Mouse (Mus musculus): ENCODE data around the gene Axdnd1.
"Not testable (repeated sequence)": the region's sequence is repeated elsewhere in the genome, so short reads cannot be mapped to it uniquely, and the experiment has no call there.

The Axdnd1 gene

DNA sequence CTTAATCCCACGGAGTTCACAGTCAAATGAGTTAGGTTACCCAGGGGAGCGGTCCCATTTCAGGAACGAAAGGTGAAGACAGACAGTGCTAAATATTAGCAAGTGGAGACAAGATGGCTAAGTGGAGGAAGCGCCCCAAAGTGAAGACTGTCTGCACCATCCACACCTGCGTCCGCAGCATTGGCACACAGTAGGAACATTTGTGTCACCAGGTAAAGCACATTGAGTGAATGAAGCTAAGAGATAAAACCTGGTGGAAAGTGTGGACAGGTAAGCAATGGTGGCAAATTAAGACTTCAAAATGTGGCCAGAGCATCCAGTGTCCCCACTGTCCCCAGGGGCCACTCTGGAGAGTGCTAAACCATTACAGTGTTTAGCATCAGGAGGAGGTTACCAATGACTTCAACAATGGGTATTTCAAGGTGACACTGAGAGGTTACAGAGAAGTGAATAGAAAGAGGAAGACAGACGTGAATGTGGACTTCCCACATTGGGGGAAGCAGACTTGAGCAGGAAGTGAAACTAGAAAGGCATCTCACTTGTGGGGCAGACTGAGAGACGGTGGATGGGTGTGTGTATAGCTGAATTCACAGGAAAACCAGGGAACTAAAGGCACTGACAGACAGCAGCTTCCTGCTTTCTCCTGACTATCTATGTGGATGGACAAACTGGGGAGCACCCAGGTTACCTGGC, 16.2 kb upstream of the Axdnd1 start:
- DNase-seq (ENCODE audit: low spot score in 2 of 2): no peak

- peak in 1 of 2 experiments; percentile 22 for DNase-seq (ENCODE audit: low spot score in 2 of 2)
Measured at GRCm38 (mm10) chr1:156433497-156433896, 12.5 kb upstream of the Axdnd1 start.

- no peak for DNase-seq (ENCODE audit: low spot score in 2 of 2)
Measured at GRCm38 (mm10) chr1:156432498-156432897, 11.5 kb upstream of the Axdnd1 start.

DNA sequence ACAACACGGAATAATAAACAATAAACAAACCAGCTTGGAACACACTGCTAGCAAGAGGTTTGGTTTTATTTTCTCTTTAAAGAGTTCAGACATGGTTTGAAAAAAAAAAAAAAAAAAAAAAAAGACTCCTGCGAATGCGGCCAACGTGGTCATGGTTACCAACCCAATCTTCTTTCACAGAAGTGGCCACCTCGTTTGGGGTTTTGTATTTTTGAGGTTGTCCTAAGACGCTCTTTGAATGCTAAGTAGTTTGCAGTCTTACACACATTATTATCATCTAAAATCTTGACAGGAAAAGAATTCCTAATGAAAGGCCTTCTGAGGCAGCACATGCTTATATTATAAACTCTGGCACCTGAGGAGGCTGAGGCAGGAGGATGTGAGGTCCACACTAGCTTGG, 7.5 kb upstream of the Axdnd1 start:
- no peak for DNase-seq (ENCODE audit: low spot score in 2 of 2)

DNA sequence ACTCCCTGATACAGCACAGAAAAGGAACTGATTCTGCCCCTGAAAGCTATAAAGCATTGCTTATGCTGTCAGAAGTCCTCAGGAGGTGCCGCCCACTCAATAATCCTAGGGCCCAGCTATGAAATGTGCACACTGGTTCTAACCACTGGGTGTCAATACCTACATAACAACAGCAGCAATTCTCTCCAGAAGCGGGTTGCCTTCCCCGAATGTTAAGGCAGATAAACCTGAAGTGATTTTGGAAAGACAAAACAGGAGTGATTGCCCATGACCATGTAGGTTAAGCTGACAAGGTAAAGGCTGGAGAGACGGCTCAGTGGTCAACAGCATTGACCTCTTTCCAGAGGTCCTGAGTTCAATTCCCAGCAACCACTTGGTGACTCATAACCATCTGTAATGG, 4.8 kb upstream of the Axdnd1 start:
- DNase-seq (ENCODE audit: low spot score in 2 of 2): no peak

DNA sequence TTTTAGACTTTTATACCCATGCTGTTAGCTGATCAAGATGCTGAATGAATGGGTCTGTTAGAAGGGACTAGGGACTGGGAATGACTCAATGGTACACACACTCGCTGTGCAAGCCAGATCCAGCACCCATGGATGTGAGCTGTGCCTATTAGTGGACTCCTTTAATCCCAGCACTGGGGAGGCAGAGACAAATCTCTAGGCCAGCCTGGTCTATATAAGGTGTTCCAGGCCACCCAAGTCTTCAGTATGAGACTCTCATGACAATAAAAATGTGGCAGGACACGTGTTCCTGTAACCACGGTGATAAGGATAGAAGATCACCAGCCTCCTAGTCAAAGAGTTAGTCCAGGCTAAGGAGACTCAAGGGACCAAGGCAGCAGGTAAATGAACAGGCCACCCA, 3.1 kb upstream of the Axdnd1 start:
- no peak for DNase-seq (ENCODE audit: low spot score in 2 of 2)

- DNase-seq (ENCODE audit: low spot score in 2 of 2): no peak
Measured at GRCm38 (mm10) chr1:156423493-156423892, 2.5 kb upstream of the Axdnd1 start.

- no peak for DNase-seq (ENCODE audit: low spot score in 2 of 2)
Measured at GRCm38 (mm10) chr1:156422856-156423255, 1.9 kb upstream of the Axdnd1 start.

DNA sequence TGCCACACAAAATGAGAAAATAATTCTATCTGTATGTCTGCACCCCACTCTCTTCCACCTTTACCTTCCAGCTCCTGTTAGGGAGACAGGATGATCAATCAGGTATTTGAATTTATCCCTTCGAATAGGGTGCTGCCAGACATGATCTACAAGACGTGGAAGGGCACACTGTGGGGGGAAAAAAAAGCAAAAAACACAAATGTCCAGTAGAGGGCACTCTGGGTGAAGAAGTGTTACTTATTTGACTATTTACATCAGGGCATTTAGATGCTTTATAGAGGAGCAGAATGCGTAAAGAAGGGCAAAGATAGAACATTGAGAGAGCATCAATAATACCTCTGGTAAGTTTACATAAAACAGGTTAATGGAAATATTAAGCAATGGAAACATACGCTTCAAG, 2.8 kb downstream of the Axdnd1 start:
- no peak for DNase-seq (ENCODE audit: low spot score in 2 of 2)

DNA sequence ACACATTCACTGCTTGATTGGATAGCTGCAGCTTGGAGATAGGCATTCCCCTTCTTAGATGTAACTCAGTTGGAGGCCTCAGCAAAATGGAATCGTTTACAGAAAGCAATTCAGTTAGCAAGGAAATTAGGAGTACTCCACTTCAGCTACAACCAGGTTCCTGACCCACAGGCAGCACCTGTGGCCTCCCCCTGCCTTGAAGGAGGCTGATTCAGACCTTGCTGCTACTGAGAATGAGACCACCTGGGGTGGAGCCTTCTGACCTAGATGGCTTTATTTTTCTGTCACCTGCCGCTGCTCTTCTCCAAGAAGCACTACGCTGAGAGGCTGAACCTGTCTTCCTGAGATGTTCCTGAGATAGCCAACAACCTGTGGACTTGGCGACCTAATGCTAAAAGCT, 12.4 kb downstream of the Axdnd1 start:
- no peak for DNase-seq (ENCODE audit: low spot score in 2 of 2)

GRCm38 (mm10) chr1:156408004-156408403, 13.0 kb downstream of the Axdnd1 start:
- no peak for DNase-seq (ENCODE audit: low spot score in 2 of 2)

DNA sequence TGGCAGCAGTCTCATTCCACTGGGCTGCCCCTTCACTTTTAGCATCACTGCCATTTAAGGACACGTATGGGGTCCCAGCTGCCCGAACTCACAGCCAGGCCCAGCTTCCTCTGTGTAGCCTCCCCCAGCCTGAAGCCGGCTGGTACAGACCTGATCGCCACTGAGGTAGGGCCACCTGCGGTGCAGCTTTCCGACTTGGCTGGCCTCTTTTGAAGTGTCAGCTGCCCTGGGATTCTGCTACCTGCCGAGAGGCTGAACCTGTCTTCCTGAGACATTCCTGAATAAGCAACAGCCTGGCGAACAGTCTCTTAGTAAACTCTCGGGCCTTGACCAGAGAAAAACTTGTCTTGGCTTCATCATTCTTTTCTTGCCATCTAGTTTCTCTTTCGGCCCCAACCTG, 17.7 kb downstream of the Axdnd1 start:
- DNase-seq (ENCODE audit: low spot score in 2 of 2): no peak

DNA sequence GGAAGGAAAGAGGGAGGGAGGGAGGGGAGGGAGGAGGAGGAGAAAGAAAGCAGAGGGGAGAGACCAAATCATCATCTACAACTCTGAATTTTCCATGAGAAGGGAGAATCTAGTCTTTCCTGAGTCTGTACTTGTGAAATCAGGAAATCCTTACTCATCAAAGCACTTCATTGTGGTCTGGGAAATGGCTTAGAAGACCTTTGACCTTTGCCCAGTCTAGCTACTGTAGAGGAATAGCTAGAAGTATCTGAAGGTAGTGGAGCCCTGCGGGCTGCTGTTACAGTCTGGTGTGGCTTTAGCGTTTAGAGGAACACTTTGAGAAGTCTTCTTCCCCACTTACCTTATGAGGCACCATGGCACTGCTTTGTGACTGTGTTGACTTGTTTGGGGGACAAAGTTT, 18.5 kb downstream of the Axdnd1 start:
- DNase-seq (ENCODE audit: low spot score in 2 of 2): no peak

DNA sequence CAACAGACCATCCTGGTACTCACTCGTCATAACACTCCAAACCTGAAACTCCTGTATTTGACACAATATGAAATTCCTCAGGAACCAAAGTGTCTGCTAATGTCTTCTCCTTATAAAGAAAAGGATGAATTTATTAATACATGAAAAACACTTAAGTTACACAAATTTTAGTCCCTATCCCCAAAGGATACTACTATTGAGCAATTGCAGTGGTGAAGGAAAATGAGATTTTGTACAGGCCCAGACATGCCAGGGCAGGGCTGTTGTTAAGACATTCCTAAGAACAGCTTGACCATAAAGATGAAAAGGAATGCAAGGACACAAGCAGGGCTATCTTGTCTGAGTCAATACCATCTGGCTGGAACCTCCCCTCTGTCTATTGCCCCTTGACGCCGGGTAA, 20.8 kb downstream of the Axdnd1 start:
- not testable (repeated sequence) for DNase-seq (ENCODE audit: low spot score in 2 of 2)

DNA sequence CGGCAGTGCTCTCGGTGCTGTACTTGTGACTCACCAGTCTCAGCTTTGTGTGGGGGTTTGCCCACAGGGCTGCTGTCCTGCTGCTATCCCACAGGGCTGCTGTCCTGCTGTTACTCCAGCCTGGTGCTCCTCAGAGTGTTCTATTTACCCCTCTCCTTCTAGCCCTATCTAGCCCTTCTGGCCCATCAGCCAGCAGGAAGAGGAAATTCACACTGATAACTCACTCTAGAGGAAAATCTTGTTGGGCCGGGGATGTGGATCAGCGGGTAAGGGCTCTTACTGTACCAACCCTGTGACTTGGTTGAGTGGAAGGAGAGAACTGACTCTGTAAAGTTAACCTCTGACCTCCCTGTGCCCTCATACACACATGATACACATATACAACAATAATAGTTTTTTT, 27.8 kb downstream of the Axdnd1 start:
- DNase-seq (ENCODE audit: low spot score in 2 of 2): no peak

GRCm38 (mm10) chr1:156386880-156387279, 34.1 kb downstream of the Axdnd1 start:
- DNase-seq (ENCODE audit: low spot score in 2 of 2): no peak

DNA sequence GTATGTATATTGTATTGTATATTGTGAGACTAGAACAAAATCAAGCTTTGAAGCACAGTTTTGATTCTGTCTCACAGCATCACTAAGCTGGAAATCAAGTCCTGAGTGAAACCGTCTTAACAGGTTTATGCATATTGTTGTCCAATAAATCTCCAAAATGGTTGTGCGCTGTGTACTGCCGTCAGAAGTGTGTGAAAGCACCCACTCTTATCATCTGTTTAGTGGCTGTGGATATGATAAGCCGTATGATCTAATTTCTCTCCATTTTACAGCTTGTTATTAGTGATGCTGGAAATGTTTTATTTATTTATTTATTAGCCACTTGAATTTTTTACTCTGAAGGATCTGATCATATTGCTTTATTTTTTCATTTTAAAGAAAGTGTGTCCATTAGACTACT, 34.7 kb downstream of the Axdnd1 start:
- no peak for DNase-seq (ENCODE audit: low spot score in 2 of 2)

- no peak for DNase-seq (ENCODE audit: low spot score in 2 of 2)
Measured at GRCm38 (mm10) chr1:156381217-156381616, 39.7 kb downstream of the Axdnd1 start.

DNA sequence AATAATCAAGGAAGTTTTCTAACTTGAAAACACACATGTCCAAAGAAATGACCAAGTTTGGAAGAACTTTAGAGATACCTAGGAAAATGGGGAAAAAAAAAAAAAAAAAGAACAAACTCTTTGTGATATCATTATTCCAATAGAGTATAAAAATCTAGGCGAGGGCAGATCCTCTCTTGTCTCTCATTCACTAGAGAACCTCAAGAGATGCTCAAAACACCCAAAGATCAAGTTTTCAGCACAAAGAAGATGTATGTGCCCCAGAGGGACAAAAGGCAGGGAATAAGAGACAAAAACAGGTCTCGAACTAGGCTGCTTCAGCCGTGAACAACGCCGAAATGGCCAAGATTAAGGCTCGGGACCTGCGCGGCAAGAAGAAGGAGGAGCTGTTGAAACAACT, 55.2 kb downstream of the Axdnd1 start, which contains the start of gene Gm2000:
Gene Gm2000 (plus strand): TSS at position 301 of the 400 bp plus-strand sequence.
- DNase-seq (ENCODE audit: low spot score in 2 of 2): no peak

DNA sequence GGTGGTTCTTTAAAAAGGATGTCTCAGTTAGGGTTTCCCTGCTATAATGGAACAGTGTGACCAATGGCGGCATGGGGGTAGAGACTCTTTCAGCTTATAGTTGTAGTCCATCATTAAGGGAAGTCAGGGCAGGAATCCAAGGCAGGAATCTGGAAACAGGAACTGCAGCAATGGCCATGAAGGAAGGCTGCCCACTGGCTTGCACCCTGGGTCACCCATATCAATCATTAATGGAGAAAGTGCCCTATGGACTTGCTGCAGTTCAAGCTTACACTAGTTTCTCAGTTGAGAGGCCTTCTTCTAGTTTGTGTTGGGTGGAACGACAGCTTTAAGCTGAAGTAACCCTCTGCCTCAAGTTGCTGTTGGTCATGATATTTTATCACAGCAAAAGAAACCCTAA, 68.5 kb downstream of the Axdnd1 start:
- no peak for DNase-seq (ENCODE audit: low spot score in 2 of 2)

GRCm38 (mm10) chr1:156350441-156350840, 70.5 kb downstream of the Axdnd1 start:
- no peak for DNase-seq (ENCODE audit: low spot score in 2 of 2)

DNA sequence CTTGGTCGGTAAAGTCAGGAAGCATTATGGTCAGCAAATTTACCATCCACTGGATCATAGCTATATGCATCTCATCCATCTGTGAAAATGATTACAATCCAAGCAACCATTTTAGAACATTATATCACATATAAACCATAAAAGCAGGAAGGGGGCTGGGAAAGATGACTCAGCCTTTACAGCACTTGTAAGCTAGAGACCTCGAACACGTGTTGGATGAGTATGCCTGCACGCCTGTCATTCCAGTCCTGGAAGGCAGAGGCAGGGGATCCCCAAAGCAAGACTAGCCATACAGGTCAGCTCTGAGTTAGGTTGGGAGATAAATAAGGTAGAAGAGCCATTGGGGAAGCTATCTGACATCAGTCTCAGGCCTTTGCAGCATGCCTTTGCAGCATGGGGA, 71.9 kb downstream of the Axdnd1 start:
- DNase-seq (ENCODE audit: low spot score in 2 of 2): no peak

- DNase-seq (ENCODE audit: low spot score in 2 of 2): no peak
Measured at GRCm38 (mm10) chr1:156345633-156346032, 75.3 kb downstream of the Axdnd1 start.

DNA sequence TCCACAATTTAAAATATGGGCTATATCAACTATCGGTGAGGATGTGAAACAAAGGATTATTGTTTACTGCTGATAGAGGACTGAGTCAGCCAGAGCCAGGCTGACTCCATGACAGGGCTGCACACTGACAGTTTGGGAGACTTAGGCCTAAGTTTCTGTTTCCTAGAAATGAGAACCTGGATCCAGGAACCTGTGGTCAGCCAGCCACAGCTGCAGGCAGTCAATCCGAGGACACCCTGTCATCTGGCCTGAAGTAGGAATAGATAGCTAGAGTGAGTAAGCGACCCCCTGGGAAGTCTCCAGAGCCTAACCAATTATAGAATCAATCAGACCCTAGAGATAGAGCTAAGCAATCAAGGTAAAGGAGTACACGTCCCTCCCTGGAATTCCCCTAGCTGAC, 76.5 kb downstream of the Axdnd1 start:
- DNase-seq (ENCODE audit: low spot score in 2 of 2): no peak

Data from urinary bladder, postnatal 4 days (tissue).